Mouse (Mus musculus) lung, postnatal 36 days (tissue): ENCODE measurements around the gene Gm21292.
"Not testable (repeated sequence)": the region's sequence is repeated elsewhere in the genome, so short reads cannot be mapped to it uniquely, and the experiment has no call there.

Experiments
- DNase-seq: peaks from one replicate; pipeline ENCODE4 v3.0.0; 2022; ENCODE audit warnings: mixed read lengths

Gene Gm21292

DNA sequence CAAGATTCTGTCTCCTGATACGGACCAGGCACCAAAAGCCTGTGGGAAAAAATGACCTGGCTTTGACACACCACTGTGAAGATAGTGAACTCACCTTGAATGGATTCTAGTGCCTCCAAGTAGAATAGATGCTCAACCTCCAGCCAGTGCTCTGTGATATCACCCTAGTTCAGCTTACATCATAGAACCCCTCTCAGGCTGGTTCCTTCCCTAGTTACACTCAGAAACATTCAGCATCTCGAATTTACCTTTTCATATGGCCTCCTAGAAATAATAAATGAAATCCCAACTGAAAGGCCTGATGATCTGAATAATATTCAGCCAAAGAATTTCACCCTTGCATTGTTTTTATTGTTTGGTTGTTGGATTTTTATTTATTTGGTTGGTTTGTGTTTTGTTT lies at the start of gene Gm21292:
Gm21292 (minus strand) TSS at position 101 of the 400 bp plus-strand sequence.
- not testable (repeated sequence) for DNase-seq
